32 mouse cellular contexts compared by ENCODE assay signal in the genomic region with DNA sequence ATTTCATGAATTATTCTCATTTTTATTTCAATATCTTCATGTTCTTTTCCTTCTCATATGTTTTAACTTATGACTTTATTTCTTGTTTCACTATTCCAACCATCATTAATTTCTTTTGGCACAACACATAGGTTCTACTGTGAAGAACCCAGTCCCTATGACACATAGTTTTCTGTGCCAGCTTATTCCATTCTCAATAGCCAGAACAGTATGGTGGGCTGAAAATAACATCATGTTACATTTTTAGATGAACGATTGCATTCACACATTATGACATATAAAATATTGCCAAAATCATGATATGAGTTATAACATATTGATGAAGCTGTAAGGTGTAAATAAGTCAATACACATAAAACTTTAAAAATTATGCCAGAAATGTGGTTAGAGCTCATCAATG.
"Had no signal": no experiment of that assay in that cellular context is flagged by ENCODE, and none has a peak within 500 bp of the region (broad histone marks: within the 10 kb centered on the region; RNA-seq: fewer than 3 reads in every experiment).

No protein-coding gene starts in this region.

- H3K4me2 ChIP-seq: limb, embryonic 12.5 days; limb, embryonic 13.5 days; limb, embryonic 15.5 days; liver, embryonic 11.5 days; liver, embryonic 12.5 days; liver, embryonic 13.5 days; liver, embryonic 15.5 days; lung, embryonic 14.5 days; lung, embryonic 15.5 days; midbrain, embryonic 11.5 days; midbrain, embryonic 12.5 days; midbrain, embryonic 13.5 days; midbrain, embryonic 15.5 days; neural tube, embryonic 12.5 days; neural tube, embryonic 13.5 days had no signal

- ATAC-seq: liver, embryonic 12.5 days; liver, postnatal 0 days; lung, postnatal 0 days; midbrain, embryonic 13.5 days; midbrain, embryonic 15.5 days; midbrain, embryonic 16.5 days had no signal

- DNase-seq: left cerebral cortex, postnatal 4 days; liver; liver, embryonic 13.5 days; liver, postnatal 0 days; lung, adult 18-20 months; lung, adult 2 months; lung, embryonic 14.5 days; lung, postnatal 10 days; lung, postnatal 14 days; lung, postnatal 36 days; lung, postnatal 4 days; midbrain, embryonic 14.5 days had no signal

- H3K9ac ChIP-seq: limb, embryonic 12.5 days; limb, embryonic 13.5 days; limb, embryonic 15.5 days; liver, embryonic 12.5 days; liver, embryonic 13.5 days; liver, embryonic 14.5 days; liver, embryonic 15.5 days; liver, postnatal 0 days; lung, embryonic 14.5 days; lung, embryonic 15.5 days; midbrain, embryonic 12.5 days; midbrain, embryonic 13.5 days; midbrain, embryonic 15.5 days; neural tube, embryonic 12.5 days; neural tube, embryonic 13.5 days had no signal

- H3K9me3 ChIP-seq: limb, embryonic 12.5 days; limb, embryonic 13.5 days; limb, embryonic 15.5 days; liver, embryonic 12.5 days; liver, embryonic 13.5 days; liver, embryonic 15.5 days; lung, embryonic 15.5 days; megakaryocyte, embryonic 14.5 days; midbrain, embryonic 10.5 days; midbrain, embryonic 12.5 days; midbrain, embryonic 13.5 days; midbrain, embryonic 15.5 days; neural tube, embryonic 12.5 days had no signal

- H3K36me3 ChIP-seq: limb, embryonic 12.5 days; limb, embryonic 13.5 days; limb, embryonic 15.5 days; liver, embryonic 12.5 days; liver, embryonic 13.5 days; liver, embryonic 15.5 days; lung, embryonic 15.5 days; midbrain, embryonic 10.5 days; midbrain, embryonic 12.5 days; midbrain, embryonic 13.5 days; midbrain, embryonic 15.5 days; neural tube, embryonic 12.5 days; neural tube, embryonic 13.5 days had no signal

- H3K4me3 ChIP-seq: limb, embryonic 12.5 days; limb, embryonic 13.5 days; limb, embryonic 15.5 days; liver, embryonic 12.5 days; liver, embryonic 13.5 days; liver, embryonic 15.5 days; lung, embryonic 15.5 days; megakaryocyte, embryonic 14.5 days; midbrain, embryonic 10.5 days; midbrain, embryonic 12.5 days; midbrain, embryonic 13.5 days; midbrain, embryonic 15.5 days; myocyte; neural tube, embryonic 12.5 days; neural tube, embryonic 13.5 days had no signal

- H3K27ac ChIP-seq: limb, embryonic 12.5 days; limb, embryonic 13.5 days; limb, embryonic 15.5 days; liver, embryonic 12.5 days; liver, embryonic 13.5 days; liver, embryonic 14.5 days; liver, embryonic 15.5 days; lung, embryonic 15.5 days; macrophage; midbrain, embryonic 10.5 days; midbrain, embryonic 12.5 days; midbrain, embryonic 13.5 days; midbrain, embryonic 15.5 days; neural tube, embryonic 12.5 days; neural tube, embryonic 13.5 days had no signal

- H3K27me3 ChIP-seq: limb, embryonic 12.5 days; limb, embryonic 13.5 days; limb, embryonic 15.5 days; liver, embryonic 12.5 days; liver, embryonic 13.5 days; liver, embryonic 15.5 days; lung, embryonic 15.5 days; megakaryocyte, embryonic 14.5 days; midbrain, embryonic 12.5 days; midbrain, embryonic 13.5 days; midbrain, embryonic 15.5 days; neural tube, embryonic 12.5 days; neural tube, embryonic 13.5 days had no signal

- H3K4me1 ChIP-seq: limb, embryonic 12.5 days; limb, embryonic 13.5 days; limb, embryonic 15.5 days; liver, embryonic 12.5 days; liver, embryonic 13.5 days; liver, embryonic 15.5 days; lung, embryonic 15.5 days; midbrain, embryonic 10.5 days; midbrain, embryonic 12.5 days; midbrain, embryonic 13.5 days; midbrain, embryonic 15.5 days; neural tube, embryonic 12.5 days; neural tube, embryonic 13.5 days had no signal
